Mouse (Mus musculus) T-helper 2 cell (primary cell): ENCODE results near the gene Slc7a10.

ENCODE experiments used
- in situ Hi-C: fragments of 300-600 bp; cut with MboI, MseI; formaldehyde crosslinking; loops from one replicate; pipeline ENCODE4 v1.15.1; 2025; ENCODE audit warnings: high pct_unique_total_duplicates

Gene Slc7a10

DNA sequence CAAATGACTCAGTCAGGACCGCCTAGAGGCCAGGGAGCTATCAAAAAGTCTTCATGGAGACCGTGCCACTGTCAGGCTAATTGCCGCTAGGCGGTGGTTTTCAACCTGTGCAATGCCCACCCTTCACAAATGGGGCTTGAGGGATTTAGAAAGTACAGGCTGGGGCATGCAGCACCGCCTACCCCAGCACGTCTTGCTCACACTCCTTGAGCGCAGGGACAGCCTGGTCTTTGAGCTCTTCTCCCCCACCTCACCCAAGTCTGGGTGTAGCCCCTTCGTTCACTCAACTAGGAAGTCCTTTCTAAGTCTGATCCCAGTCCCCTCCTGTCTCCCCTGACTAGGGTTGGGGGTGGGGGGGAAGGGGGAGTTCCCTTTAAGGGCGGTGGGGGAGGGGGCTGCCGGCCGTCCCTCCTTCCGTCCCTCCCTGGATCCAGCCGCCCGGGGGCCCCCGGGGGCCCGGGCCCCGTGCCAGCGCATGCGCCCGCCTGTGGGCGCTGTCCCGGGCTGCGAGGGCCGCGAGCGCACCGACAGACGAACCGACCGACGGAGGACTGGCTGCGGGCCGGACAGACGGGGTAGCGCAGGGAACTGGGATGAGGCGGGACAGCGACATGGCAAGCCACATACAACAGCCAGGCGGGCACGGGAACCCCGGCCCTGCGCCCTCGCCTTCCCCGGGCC lies at the start of gene Slc7a10:
TSS of gene Slc7a10 (plus strand) at position 497 of the 681 bp plus-strand sequence.
- in situ Hi-C loops = no loop called here

DNA sequence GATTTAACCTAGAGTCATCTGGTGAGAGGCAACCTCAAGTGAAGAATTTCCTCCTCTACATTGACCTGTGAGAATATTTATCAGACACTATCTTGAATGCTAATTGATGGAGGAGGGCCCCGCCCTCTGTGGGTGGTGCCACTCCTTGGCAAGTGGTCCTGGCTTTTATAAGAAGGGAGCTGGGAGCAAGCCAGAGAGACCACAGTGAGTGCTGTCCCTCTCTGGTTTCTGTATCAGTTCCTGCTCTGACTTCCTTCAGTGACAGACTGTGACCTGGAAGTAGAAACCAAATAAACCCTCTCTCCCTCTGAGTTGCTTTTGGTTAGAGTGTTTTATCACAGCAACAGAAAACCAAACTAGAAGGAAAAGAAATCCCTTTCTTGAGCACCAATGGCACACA lies 48.7 kb upstream of the Slc7a10 start:
- in situ Hi-C loops = no loop called here

GRCm38 (mm10) chr7:35138481-35138880 lies 47.7 kb upstream of the Slc7a10 start:
- in situ Hi-C loops = no loop called here

GRCm38 (mm10) chr7:35139880-35140279 lies 46.3 kb upstream of the Slc7a10 start:
- in situ Hi-C loops = no loop called here

DNA sequence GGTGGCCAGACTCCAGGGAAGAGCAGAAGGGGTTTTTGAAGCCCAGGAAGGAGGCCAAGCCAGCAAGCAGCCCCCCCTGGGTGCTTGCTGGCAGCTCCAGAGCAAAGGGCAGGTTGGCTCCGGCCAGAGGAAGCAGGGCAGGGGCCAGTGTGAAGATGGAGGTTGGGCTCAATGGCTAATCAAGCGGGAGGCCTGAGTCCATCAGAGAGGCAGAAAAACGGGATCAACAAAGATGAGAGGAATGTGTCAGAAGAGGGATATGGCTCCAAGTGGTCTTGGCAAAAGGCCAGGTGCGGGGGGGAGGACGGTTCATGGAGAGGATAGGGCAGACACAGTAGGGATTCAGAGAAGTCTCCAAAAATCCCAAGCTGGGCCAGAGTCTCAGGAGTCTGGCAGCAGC lies 44.7 kb upstream of the Slc7a10 start:
- in situ Hi-C loops = no loop called here

DNA sequence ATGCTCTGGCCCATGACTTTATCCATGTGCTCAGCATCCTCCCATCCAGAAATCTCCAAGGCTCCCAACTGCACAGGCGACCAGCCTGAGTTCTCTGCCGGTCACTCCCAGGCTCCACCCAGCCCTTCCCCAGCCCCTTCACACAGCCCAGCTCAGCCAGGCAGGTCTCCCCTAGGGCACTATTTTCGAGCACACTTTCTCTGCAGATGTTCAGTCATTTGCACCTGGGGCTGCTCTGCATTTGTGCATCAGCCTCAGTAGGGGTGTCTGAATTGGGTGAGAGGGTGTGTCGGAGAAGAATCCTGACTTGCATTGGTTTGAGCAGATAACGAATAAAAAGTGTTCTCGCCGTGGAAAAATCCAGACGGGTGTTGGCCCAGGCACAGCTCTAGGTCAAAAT lies 43.7 kb upstream of the Slc7a10 start:
- in situ Hi-C loops = no loop called here

DNA sequence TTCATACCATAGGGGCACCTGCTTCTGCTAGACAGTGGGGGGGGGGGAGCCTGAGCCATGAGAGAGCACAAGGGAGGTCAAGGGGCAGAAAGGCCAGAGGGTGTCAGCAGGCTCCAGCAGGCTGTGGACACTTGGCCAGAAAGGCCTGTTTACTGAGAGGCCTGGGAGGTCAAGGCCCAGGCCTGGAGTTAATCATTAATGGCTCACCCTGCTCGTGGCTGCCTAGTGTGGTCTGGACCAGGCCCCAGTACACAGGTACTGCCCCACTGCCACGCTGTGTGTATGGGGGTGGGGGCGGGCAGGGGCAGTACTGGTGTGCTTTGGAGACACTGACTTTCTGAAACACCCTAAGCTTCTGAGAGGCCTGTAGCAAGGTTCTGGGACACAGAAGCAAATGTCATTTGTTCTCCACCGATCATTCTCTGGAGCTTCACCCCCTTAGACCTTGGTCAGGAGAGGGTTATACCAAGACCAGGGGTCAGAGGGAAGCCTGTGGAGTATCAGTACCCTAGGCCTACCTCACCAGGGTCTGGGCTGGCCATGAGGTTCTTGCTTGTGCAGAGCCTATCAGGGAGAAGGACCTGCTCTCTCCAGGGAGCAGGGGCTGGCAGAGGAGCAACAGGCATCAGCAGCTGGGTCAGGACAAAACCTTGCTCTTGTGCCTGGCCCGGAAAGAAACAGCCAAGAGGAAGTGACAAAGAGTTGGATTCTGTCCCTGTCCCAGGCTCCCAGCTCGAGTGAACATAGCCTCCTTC lies 42.1 kb upstream of the Slc7a10 start:
- in situ Hi-C loops = no loop called here

DNA sequence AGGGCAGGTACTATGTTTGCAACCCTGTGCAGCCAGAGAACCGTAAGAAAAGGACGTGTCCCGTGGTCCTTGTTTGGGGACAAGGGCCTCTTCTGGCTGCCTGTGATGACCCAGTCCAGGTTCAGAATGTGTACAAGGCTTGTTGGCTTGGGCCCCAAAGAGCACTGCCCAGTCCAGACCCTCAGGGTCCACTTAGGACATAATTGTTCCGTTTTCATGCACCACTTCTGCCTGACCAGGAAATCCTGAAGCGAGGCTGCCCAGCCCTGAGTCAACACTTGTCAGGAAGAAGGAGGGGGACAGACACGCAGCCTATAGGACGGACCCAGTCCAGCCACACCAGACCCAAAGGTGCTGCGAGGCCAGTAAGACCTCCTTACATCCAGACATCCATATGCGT lies 41.1 kb upstream of the Slc7a10 start:
- in situ Hi-C loops = no loop called here

GRCm38 (mm10) chr7:35146269-35146668 lies 39.9 kb upstream of the Slc7a10 start:
- in situ Hi-C loops = no loop called here

GRCm38 (mm10) chr7:35149616-35150433 lies 36.4 kb upstream of the Slc7a10 start:
- in situ Hi-C loops = no loop called here

DNA sequence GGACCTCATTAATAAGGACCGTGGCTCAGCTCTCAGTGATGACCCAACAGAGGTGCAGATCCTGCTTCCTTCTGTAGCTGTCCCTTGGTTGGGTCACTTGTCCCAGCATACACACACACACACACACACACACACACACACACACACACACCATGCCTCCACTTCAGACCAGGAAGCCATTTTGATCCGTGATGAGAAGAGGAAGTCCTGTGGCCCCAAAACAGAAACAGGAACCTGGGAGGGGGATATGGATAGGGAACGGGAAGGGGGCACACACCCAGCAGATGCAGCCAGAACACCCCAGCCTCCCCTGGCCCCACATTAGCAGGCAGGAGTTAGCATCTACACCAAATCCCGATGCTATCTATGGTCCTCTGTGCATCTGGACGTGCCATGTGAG lies 35.3 kb upstream of the Slc7a10 start:
- in situ Hi-C loops = no loop called here

DNA sequence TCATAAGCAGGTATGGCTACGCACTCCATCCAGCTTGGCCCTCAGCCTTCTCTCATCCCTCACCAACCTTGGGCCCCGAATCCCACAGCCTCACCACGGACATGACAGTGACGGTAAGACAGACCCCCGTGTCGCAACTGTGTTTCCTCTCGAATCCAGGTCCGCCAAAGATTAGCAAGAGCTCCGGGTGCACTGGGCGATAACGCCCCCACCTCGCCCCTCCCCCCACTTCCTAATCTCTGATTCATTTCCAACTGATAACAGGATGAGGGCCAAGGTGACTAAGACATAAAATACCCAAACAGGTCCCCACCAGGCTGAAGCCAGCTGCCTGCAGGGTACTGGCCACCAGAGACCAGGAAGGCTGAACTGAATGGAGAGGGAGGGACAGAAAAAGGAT lies 31.7 kb upstream of the Slc7a10 start:
- in situ Hi-C loops = no loop called here

DNA sequence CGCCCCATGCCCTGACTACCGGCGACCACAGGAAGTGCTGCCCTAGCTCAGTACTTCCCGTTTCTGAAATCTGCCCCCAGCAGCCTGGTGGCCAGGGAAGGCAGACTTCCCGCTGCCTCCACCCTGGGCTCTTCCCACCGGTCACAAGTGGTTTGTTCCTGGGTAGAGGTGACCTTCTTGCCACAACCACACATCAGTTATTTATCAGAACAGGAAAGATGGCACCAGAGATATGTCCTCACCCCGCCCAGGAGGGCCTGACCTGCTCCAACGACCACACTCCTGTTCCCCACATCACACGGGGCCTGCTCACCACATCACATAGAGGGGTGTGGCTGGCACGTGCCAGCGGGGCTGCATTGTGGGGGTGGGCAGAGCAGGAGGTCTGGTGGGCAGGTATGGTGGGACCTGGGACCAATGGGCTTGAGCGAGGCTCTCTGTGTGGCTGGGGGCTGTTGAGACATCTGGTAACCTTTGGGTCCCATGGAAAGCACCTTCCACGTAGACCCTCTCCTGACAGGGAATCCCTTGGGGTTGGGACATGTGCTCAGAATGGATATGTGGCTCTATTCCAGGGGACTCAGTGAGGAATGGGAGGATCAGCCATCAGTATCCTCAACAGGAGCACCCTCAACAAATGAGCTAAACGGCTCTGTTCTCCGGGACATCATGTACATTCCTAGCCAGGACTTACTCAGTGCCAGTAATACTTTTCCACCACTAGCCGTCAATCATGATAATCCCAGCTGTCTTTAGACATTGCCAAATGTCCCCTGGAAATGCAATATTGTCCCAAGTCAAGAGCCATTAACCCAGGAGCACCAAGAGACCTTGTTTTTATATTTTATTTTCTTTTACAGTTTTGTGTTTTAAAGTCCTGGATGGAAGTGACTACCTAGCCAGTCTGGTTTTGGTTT lies 29.4 kb upstream of the Slc7a10 start:
- in situ Hi-C loops = no loop called here

DNA sequence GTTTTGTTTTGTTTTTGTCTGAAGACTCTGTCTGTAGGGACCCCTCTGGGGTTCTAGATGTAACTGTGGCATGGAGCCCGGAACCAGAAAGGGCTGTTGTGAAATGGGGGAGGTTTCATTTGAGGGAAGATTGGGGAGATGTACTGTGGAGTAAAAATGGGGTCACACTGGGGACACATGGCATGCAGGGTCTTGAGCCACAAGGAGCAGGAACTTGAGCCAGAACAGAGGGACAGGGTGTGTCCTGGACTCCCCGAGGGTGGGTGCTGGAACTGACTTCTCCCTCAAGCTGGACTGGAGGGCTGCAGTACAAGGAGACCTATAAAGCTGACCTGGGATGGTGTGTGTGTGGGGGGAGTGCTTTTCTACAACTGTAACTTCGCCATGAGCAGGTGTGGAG lies 28.7 kb upstream of the Slc7a10 start:
- in situ Hi-C loops = no loop called here

DNA sequence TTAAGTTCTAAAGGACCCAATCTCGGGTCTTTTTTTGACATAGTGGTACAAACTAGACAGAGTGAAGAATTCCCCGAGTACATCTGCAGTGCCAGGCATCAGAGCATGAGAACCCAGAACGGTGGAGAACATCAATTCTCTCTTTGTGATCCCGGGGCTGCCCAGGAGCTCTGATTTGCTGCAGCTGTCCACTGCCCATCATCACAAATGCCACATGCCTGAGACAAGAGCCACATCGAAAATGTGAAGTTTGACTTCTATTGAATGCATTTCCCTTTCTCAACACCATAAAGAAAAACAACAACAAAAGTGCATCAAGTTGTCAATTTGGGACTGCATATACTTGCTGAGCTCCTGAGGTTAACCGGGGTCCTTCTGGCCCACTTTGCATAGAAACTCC lies 23.7 kb upstream of the Slc7a10 start:
- in situ Hi-C loops = no loop called here

DNA sequence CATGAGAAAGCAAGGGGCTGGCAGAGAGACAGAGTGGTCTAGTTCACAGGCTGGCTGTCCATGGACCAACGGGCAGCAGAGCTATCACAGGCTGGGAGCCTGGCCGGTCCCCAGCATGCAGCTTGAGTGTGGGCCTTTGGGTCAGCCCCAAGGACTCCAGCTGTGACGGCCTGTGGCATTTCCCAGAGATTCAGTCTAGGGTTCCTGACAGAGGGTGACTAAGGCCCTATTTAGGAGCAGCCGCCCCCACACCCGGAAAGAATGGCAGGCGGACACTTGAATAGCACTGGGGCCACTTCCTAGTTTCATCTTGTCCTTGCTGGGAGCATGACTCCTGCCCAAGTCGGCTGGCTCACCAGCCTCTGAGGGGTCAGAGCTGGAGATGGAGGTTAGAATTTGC lies 22.6 kb upstream of the Slc7a10 start:
- in situ Hi-C loops = no loop called here

DNA sequence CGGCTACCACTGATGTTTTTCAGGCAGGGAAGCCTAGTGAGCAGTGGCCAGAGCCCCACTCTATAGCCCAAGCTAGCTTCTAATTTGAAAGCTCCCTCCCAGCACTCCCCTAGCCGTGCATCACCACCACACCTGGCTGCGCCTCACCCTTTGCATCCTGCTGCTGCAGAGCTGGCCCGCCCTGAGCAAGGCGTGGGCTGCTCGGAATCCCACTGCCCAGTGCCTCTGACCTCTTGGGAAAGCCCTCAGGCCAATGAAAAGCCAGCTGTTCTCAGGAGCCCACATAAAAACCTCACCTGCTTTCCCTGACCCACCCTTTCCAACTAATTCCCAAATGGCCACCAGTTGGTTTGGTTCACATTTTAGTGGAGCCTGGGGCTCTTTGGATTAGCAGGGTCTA lies 22.1 kb upstream of the Slc7a10 start:
- in situ Hi-C loops = no loop called here

GRCm38 (mm10) chr7:35166988-35167387 lies 19.2 kb upstream of the Slc7a10 start:
- in situ Hi-C loops = no loop called here

DNA sequence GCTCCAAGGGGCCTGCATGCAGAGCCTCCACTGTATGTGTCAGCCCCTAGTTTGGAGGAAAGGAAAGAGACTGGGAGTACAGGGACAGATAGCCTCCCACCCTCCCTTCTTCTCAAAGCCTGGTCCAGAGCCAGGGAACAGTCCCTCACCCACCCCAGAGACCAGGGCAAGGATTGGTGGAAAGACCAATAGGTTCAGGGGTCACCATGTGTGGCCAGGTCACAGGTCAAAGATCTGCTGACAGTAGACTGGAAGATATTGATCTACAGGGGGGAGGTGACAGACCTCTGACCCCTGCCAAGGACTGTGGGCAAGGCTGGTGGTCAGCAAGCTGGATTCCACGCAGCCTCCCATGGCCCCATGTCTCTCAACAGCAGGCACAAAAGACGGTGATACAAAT lies 18.3 kb upstream of the Slc7a10 start:
- in situ Hi-C loops = no loop called here

GRCm38 (mm10) chr7:35169341-35169740 lies 16.8 kb upstream of the Slc7a10 start:
- in situ Hi-C loops = no loop called here

DNA sequence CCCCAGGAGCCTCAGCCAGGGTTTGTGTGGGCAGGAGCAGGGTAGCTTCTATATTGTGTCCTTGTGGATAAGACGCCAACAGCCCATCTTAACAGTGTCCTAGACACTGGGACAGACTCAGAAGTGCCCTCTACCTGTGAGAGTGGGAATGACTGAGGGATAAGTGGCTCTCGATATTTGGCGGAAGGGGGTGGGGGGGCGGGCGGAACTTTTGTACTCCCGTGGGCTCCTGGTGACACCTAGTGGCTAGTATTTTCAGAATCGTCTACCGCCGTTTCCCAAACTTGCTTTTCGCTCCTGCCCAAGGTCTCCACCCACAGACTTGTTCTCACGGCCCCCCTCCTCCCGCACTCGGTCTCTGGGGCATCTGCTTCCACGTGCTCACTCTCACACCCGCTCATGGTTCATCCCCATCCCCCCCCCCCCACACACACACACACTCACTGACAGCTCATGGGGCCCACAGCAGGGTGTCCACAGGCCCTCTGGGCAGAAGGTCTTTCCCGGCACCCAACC lies 14.3 kb upstream of the Slc7a10 start:
- in situ Hi-C loops = loop anchor here (10.0 kb wide), 1 partner anchor 147 kb away; no protein-coding TSS in a partner anchor
